Mouse (Mus musculus) intestine, embryonic 15.5 days (tissue): Measurements from ENCODE around the gene Gsto2. TPM values are rescaled to one million over a fixed set of nuclear protein-coding genes. Genes with fewer than 3 reads are reported as not detected.

Experiments used
- ATAC-seq: fragments of 200-750 bp; cut with Nextera tagmentation; 2 replicates; pipeline ENCODE4 v1.8.0; 2017; ENCODE audit warnings: moderate TSS enrichment, moderate library complexity
- H3K27ac ChIP-seq: fragments of 300-500 bp; sonication (generic); 2 replicates; pipeline ENCODE4 v1.5.1; 2015; ENCODE audit warnings: mild to moderate bottlenecking, inconsistent platforms
- H3K27me3 ChIP-seq: fragments of 300-500 bp; sonication (generic); replicated peaks from 2 replicates; pipeline ENCODE4 v1.6.1; 2015; ENCODE audit warnings: inconsistent platforms
- H3K36me3 ChIP-seq: fragments of 300-500 bp; sonication (generic); 2 replicates; pipeline ENCODE4 v1.6.1; 2015; ENCODE audit warnings: inconsistent platforms
- H3K4me1 ChIP-seq: fragments of 300-500 bp; sonication (generic); replicated peaks from 2 replicates; pipeline ENCODE4 v1.6.1; 2015; ENCODE audit warnings: inconsistent platforms
- H3K4me2 ChIP-seq: fragments of 300-500 bp; sonication (generic); replicated peaks from 2 replicates; pipeline ENCODE4 v1.6.1; 2015; ENCODE audit warnings: mild to moderate bottlenecking, inconsistent platforms
- H3K4me3 ChIP-seq: fragments of 300-500 bp; sonication (generic); replicated peaks from 2 replicates; pipeline ENCODE4 v1.5.1; 2015; ENCODE audit warnings: inconsistent platforms
- H3K9ac ChIP-seq: fragments of 300-500 bp; sonication (generic); 2 replicates; pipeline ENCODE4 v1.6.1; 2015; ENCODE audit warnings: inconsistent platforms
- H3K9me3 ChIP-seq: fragments of 300-500 bp; sonication (generic); 2 replicates; pipeline ENCODE4 v1.6.1; 2016; ENCODE audit warnings: inconsistent platforms
- WGBS: fragments of 180-500 bp; shearing (Covaris S2); methylation state at CpG from one replicate; pipeline ENCODE4 v1.1.7; 2015; 5-methylcytosine and 5-hydroxymethylcytosine counted together
- polyA plus RNA-seq: library from polyadenylated mRNA; unstranded; fragments of >200 nt; fragmentation: Nextera tagmentation; extraction: Ambion mirVana; gene quantifications from 2 replicates; pipeline ENCODE4 v1.2.1, GENCODE M21; 2015

Gene Gsto2
- polyA plus RNA-seq, 1 experiment from 2014 or later: 0.68 TPM

DNA sequence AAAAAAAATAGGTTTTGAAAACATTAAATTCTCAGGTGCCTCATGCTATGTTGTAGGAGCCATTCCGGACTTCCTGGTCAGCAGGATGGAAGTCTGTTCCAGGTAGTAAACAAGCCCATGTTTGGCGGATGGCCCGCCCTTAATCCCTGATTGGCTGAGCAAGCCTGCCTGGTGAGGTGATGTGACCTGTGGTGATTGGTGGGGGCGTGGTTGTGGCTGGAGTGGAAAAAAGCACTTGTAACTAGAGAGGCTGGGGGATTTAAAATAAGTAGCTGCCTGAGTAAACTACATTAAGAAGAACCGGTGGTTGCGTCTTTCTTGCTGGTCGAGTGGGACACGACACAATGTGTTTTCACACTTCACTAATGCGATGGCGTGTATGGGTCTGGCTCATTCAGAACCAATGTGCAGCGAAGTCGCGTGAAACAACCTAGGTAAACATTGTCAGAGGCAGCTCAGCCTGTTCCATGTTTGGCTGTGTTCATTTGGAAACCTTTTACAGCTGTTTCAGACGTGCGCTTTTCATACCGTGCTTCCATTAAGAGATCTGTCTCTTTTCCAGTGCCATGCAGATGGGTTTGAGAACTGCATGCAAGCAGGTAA is 69.4 kb downstream of the Gsto2 start:
- WGBS: 66% methylated on average over 16 of the region's 16 CpGs
- H3K27me3 ChIP-seq: 0 out of 2 replicates have a peak, but pooled peaks cover 3% of the 10 kb centered on the region
- no peak overlapping the region for H3K27ac ChIP-seq
- H3K9ac ChIP-seq: no peak overlapping the region
- 0 out of 2 replicates have a peak, but pooled peaks have one; percentile 21 for ATAC-seq
- H3K4me1 ChIP-seq: peaks cover 12% of the 10 kb centered on the region; the same call in 1 of the 2 replicates
- no peaks in the 10 kb centered on the region for H3K9me3 ChIP-seq
- no peaks in the 10 kb centered on the region for H3K36me3 ChIP-seq
- H3K4me2 ChIP-seq: no peak overlapping the region
- no peak overlapping the region for H3K4me3 ChIP-seq

DNA sequence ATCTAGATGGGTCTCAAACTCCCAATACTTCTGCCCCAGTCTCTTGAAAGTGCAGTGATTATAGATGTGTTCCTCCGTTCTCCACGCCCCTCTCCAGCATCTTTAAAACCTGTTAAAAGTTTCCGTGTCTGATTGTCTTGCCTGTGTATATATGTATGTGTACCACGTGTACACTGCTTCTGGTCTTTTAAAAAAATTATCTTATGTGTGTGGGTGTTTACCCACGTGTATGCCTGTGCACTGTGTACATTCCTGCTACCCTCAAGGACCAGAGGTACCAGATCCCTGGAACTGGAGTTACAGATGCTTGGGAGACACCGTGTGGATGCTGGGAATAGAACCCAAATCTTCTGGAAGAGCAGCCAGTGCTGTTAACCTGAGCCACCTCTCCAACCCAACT is 70.2 kb downstream of the Gsto2 start:
- no peak overlapping the region for H3K4me2 ChIP-seq
- 78% methylated on average over 6 of the region's 6 CpGs for WGBS

More for the DNA sequence above, 70.2 kb downstream of the Gsto2 start:
- peaks cover 6% of the 10 kb centered on the region; the same call in 1 of the 2 replicates for H3K27me3 ChIP-seq
- H3K9ac ChIP-seq: no peak overlapping the region
- no peaks in the 10 kb centered on the region for H3K9me3 ChIP-seq
- ATAC-seq: no peak
- peaks cover 12% of the 10 kb centered on the region; the same call in 1 of the 2 replicates for H3K4me1 ChIP-seq
- no peak overlapping the region for H3K4me3 ChIP-seq
- no peaks in the 10 kb centered on the region for H3K36me3 ChIP-seq
- H3K27ac ChIP-seq: no peak overlapping the region

Other genes starting within 250 kb of the Gsto2 start
- 0.58 and 0.78 TPM in 2 replicates for gene Col17a1, start 173.4 kb upstream of the Gsto2 start, polyA plus RNA-seq
- gene Sfr1, start 133.9 kb upstream of the Gsto2 start, polyA plus RNA-seq: 209 and 240 TPM in 2 replicates
- 468 and 476 TPM in 2 replicates for gene Gsto1, start 10.6 kb upstream of the Gsto2 start, polyA plus RNA-seq
- gene Cfap43, start 53.8 kb downstream of the Gsto2 start, polyA plus RNA-seq: 0.11 and 0.28 TPM in 2 replicates
- gene Itprip, start 53.8 kb downstream of the Gsto2 start, polyA plus RNA-seq: 9.8 and 10.7 TPM in 2 replicates
- gene Cfap58, start 72.1 kb downstream of the Gsto2 start, polyA plus RNA-seq: not detected in 2 replicates